Mouse (Mus musculus): ENCODE results near the gene Sesn2.
"Not testable (repeated sequence)": the region's sequence is repeated elsewhere in the genome, so short reads cannot be mapped to it uniquely, and the experiment has no call there.

Gene Sesn2

DNA sequence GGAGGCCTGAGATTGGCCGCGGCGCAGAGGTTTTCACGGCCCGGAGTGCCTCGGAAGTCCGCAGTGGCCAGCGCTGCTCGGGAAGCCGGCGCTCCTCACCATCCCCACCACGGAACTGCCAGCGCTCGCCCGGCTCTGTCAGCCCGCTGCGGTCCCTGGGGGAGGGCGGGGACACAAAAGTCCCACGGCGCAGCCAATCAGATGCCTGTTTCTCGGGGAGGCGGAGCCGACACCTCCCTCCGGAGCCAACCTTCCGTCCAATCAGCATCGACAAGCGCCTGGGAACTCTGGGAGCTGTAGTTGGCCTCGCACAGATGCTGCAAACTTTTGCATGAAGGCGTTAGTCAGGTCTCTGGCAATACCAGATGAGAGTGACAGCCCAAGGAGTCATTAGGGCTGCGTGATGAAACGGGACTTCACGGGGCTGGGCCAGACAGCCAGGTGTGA is at the start of gene Sesn2:
Gene Sesn2 (minus strand): TSS at position 150 of the 447 bp plus-strand sequence.
- DNase-seq (ENCODE audit: low read depth, low spot score) = peak; percentile 98

DNA sequence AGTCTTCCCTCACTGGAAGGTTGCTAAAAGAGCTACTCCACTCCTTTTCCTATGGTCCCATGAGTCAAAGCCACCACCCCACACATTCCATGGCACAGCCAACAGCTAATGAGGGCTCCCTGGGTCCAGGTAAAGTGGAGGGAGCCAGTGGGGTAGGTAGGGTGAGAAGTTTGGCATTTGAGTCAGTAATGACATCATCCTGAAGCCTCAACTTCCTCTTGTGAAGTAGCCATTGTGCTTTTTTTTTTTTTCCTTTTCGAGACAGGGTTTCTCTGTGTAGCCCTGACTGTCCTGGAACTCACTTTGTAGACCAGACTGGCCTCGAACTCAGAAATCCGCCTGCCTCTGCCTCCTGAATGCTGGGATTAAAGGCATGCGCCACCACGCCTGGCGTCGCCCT is 45.2 kb upstream of the Sesn2 start:
- DNase-seq (ENCODE audit: low read depth, low spot score) = not testable (repeated sequence)

DNA sequence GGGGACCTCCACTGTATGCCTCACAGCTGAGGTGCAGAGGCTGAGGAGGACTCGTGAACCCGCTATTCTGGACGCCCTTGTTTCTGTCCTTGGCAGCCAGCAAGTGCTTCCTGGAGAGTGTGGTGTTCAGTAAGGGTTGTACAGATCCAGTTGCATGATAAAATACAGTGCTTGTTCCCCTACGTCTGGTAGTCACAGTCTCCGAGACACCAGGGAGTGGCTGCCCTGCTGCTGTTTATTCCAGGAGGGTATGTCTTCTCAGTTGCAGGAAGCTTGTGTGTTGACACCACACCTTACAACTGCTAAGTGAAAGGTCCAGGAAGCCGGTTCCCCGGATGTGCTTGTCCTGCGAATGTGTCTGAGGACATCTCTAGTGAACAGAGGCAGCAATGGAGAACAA is 44.4 kb upstream of the Sesn2 start:
- DNase-seq (ENCODE audit: low read depth, low spot score) = no peak

DNA sequence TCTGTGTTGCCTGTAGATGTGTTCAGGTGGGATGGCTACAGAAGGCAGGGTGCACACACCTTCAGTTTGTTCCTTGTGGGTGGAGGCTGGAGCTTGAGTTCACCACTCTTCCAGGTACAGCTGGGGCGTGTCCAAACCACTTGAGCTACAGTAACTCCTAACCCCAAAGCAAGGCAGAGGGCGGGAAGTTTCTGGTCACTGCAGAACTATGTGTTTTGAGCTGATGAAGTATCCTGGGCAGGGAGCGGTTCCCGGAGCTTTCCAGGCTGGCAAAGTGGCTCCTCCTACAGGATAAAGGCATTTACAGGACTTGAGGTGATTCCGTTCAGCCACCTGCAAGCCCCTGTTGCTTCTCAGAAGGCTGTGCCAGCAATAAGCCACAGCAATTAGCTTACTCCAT is 43.9 kb upstream of the Sesn2 start:
- no peak for DNase-seq (ENCODE audit: low read depth, low spot score)

DNA sequence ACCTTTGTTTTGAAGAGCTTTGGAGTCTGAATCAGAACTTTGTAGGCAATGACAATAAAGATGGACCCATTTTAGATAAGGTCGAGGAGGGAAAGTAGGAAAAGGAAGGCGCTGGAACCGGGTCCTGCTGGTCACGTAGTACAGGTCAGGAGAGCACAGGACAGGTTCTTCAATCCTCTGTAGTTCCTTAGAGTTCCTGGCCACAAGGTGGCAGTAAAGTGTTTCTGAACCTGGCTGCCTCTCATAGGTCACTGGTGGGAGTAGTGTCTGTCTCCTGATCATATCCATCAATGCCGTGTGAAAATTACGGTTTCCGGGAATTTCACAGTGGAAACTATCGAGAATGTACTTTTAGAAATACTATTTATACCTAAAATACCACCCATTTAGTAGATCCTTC is 35.5 kb upstream of the Sesn2 start:
- peak; percentile 75 for DNase-seq (ENCODE audit: low read depth, low spot score)

DNA sequence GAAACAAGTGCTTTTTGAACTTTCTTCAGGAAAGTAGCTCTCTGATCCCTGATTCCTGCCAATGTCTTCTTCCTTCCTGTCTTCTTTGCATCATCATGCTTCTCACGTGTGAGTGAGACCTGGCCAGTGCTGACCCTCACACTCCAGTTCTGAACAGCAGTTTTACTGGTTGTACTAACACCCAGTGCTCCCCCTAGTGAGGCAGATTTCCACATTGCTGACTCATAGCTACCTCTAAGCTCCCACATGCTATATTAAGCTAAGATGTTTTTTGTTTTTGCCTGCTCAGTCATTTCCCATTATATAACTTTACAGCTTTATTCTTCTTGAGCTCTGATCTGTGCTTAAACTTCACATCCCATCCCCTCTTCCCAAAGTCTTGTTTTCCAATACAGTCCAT is 32.4 kb upstream of the Sesn2 start:
- DNase-seq (ENCODE audit: low read depth, low spot score) = no peak

DNA sequence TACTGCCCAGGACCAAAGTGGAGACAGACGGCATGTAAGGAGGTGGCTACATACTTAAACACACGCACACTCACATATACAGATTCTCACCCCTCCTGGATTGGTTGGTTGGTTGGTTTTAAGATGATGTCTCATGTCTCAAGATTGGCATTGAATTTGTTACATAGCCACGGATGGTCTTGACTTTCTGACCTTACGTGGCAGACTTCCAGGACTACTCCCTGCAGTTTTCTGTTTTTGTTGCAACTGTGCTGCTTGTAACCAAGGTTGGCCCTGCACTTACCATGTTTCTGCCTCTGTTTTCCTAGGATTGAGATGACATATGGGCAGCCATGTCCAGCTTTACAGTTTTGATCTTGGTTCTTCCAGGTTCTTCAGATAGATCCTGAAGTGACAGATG is 31.1 kb upstream of the Sesn2 start:
- DNase-seq (ENCODE audit: low read depth, low spot score) = no peak

DNA sequence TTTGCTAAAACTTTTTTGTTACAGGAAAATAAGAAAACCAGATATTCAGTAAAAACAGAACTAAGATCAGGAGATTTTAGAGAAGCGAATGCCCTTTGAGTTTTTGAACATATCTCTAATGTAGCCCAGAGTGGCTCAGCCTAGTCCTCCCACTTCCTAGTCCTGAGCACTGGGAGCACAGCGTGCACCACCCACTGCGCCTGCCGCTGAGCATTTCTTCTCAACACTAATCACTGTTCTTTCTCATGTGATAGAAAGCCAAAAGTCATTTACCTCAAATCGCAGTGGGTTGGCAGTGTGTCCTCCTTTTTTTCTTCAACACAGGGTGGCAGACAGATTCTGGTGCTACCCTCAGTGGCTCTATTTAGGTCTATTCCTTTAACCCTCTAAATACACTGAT is 29.2 kb upstream of the Sesn2 start:
- no peak for DNase-seq (ENCODE audit: low read depth, low spot score)

DNA sequence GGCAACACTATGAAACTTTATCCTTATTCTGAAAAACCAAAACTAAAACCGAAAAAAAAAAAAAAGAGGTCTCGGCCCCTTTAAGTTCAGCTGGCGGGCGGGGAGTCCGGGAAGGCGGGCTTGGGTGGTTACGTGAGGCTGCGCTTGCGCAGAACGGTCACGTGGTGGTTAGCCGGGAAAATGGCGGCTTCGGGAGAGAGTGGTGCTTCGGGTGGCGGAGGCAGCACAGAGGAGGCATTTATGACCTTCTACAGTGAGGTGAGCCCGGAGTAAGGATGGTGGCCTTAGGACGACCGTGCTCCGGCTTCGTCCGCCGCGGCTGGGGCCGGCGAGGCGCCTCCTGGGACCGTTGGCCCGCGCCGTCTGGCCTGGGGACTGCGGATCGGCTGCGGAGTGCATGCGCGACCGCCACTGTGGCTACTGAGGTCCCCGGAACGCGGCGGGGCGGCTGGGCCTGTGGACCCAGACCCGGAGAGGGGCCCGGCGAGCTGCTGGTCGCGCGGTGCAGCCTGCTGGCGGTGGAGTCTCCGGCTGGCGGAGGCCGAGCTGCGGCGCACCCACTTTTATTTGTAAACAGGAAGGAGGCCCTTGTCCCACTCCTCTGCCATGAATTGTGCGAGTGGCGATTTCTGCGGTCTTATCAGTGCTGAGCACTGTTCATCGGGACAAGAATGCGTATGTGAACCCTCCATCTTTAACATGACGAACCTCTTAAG is 25.3 kb upstream of the Sesn2 start, which contains the start of gene Dnajc8:
Gene Dnajc8 (plus strand): TSS at position 145 of the 716 bp plus-strand sequence.
- peak; percentile 95 for DNase-seq (ENCODE audit: low read depth, low spot score)

DNA sequence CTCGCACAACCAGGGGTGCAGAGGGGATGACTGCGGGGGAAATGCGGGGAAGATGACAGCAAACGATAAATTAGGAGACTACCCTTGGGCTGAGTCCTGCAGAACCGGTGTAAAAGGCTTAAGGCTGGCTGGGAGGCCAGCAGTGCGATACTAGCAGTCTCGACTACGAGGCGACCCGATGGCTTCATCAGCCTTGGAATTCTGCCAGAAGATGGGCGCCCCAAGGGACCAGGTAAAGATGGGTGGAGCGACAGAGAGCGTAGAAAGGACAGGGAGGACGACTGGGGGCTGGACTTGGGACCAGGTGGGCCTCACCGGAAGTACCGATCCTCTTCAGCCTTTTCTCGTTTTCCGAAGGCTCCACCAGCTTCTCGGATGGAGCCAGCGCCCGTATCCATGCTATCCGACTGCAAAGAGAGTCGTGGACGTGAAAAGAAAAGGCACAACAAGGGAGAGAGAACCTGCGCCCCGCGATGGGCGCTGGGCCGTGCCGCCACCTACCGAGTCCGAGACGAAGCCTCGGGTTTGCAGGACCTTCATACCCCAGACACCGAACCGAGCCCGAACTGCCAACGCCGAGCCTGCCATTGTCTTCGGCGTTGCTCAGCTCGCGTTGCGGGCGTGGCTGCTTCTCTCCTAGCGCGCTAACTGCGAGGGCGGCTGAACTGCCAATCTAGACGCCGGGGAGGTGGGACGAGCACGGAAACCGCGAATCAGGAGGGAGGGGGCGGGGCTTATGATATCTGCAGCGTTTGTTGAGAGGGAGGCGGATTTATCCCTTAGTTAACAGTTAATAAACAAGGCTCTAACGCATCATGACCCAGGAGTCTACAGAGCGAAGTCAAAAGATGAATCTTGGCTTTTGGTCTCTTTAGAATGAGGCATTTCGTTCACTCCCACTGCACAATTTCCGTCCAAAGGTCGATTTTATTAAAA is 22.9 kb upstream of the Sesn2 start, which contains the start of gene Atpif1:
Gene Atpif1 (minus strand): TSS at position 679 of the 936 bp plus-strand sequence.
- DNase-seq (ENCODE audit: low read depth, low spot score) = peak; percentile 94

DNA sequence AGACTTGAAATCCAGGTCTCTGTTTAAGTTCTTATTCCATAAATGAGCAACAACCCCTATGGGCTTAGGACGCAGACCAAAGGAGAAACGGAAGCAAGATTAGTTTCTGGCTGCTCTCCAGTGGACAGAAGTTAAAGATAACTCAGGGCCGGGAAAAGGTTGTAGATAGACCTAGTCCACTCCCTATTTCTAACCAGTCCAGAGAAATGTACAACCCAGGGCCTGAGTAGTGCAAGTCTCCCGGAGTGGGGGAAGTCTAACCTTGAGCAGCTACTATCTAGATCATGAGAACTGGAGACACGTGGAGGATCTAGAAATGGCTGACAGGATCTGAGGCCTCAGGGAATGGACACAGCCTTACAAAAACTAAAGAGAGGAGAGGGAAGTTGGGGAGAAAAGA is 22.2 kb upstream of the Sesn2 start:
- no peak for DNase-seq (ENCODE audit: low read depth, low spot score)

DNA sequence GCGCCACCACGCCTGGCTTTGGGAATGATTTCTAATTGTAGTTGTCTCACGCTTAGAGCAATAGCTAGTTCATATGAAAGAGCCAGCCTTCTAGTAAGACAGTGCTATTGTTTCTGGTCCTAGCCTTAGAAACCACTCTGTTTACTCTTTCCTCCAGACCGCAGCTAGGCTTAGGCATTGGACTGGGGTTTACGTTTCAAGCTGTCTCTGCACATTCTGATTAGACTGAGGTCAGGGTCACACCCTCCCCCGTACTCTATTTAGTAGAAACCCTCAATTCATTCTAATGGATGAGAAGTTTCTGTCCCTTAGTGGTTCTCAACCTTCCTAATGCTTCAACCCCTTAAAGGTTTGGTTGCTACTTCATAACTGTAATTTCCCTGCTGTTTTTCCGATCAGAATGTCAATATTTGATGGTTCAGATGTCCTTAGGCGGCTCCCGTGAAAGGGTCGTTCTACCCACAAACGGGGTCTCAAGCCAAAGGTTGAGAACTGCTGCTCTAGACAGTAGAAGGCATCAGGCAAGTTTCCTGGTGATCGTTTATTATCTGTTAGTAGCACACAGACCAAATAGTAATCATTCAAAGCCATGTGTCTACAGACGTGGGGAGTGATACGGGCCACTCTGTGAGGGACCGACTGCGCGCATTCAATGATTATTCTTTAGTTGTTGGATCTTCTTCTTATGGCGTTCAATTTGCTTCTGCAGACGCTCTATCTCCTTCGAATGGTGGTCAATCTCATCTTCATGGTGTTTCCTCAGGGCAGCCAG is 19.9 kb upstream of the Sesn2 start:
- DNase-seq (ENCODE audit: low read depth, low spot score) = no peak

DNA sequence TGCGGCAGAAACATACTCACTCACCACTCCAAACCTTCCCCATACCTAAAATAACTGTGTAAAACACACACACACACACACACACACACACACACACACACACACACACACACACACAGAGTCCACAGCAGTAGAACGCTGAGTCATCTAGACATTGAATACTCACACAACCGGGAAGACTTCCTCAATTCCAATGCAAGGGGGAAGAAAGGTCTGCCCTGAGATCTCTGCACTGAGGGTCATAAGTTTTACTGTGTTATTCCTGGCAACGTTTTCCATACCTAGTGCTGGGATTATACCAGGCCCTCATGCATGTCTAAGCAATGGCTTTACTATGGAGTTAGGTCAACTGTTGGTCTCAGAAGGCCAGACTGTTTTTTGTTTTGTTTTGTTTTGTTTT is 19.0 kb upstream of the Sesn2 start:
- no peak for DNase-seq (ENCODE audit: low read depth, low spot score)

DNA sequence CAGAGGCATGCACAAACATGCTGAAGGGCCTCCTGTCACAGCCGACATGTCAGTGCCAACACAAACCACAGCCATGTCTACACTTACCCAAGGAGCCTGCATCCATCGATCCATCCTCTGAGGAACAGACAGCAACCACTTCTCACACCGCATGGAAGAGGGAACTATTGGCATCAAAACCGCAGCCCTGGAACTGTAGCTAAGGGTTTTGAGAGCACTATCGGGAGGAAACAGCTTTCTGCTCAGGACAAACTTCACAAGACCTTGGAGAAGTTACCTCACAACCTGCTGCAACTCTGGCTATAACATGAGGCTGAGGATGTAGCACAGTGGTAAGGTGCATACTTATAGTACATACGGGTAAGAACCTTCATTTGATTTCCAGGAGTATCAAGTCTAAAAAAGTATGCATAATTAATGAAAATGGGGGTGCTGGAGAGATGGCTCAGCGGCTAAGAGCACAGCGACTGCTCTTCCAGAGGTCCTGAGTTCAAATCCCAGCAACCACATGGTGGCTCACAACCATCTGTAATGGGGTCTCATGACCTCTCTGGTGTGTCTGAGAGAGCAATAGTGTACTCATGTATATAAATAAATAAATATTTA is 17.7 kb upstream of the Sesn2 start:
- DNase-seq (ENCODE audit: low read depth, low spot score) = no peak

DNA sequence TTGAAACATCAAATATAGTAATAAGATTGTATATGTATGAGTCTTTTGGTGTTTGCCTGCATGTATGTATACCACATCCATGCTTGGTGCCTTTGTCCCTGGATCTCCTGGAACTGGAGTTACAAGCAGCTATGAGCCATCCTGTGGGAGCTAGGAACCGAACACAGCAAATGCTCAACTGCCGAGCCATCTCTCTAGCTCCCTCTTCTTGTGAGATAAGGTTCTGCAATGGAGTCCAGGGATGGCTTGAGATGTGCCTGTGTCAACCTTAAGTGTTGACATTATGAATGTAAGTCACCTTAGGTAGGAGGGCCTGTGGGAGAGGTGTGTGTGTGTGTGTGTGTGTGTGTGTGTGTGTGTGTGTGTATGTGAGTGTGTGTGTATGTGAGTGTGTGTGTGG is 16.4 kb upstream of the Sesn2 start:
- DNase-seq (ENCODE audit: low read depth, low spot score) = no peak

DNA sequence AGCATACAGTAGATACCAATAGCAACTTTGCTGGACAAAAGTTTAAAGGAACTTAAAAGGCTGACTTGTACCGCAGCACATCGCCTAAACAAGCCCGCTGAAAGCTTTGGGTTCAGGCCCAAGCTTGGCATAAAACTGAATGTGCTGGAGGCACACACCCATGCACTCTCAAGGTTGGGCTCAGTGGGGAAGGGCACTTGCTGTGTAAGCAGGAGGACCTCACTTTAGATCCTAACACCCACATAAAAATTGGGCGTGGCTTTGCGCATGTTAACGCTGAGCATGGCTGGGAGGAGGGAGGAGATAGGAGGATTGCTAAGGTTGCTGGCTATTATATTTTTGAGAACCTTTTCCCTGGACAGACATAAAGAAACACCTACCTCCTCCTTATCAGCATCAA is 14.5 kb upstream of the Sesn2 start:
- DNase-seq (ENCODE audit: low read depth, low spot score) = no peak

DNA sequence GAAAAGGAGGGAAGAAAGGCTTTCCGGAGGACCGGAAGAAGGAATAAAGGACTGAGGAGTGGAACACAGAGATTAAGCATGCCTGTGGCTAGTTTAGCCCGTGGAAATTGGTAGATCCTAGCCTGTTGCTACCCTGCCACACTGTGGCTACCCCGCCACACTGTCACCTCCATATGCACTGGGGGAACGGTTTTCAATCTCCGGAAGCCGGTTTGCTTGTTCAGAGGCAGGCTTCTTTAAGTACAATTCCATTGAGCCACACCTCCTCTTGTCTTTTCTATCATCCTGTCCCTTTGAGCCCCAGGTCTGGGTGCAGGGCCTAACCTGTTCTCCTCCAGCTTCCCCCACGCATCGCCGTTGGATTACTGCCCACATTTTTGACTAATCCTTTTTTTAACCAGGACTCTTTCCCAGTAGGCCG is 14.0 kb upstream of the Sesn2 start:
- no peak for DNase-seq (ENCODE audit: low read depth, low spot score)

DNA sequence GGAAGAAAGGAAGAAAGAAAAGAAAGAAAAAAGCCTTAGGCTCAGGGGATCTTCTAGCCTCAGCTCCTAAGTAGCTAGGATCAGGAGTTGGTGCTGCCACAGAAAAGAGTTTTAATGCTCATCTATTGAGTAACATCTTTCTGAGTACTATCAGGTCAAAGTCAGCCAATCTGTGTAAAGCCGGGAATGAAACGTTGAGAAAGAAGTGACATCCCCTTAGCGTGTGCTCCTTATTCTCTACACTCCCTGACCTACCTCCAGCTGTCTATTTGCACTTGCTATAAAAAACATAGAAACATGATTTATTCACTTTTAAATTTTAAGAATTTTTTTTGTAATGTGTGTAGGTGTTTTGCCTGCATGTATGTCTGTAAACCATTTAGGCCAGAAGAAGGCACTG is 8.9 kb upstream of the Sesn2 start:
- DNase-seq (ENCODE audit: low read depth, low spot score) = no peak

DNA sequence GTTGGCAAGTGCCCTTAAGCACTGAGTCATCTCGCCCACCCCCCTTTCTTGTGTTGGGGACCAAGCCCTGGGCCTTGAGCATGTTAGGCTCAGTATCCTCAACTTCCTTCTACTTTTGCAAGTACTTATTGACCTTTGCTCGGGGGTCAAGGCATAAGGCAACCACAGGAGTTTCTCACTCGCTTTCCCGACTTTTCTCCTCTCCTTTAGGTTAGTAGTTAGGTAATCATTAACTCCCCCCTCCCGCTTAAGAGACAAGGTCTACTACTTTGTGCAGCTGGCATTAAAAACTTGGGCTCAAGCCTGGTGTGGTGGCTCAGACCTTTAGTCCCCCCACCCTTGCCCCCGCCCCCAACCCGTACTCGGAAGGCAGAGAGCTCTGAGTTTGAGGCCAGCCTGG is 7.8 kb upstream of the Sesn2 start:
- DNase-seq (ENCODE audit: low read depth, low spot score) = no peak

DNA sequence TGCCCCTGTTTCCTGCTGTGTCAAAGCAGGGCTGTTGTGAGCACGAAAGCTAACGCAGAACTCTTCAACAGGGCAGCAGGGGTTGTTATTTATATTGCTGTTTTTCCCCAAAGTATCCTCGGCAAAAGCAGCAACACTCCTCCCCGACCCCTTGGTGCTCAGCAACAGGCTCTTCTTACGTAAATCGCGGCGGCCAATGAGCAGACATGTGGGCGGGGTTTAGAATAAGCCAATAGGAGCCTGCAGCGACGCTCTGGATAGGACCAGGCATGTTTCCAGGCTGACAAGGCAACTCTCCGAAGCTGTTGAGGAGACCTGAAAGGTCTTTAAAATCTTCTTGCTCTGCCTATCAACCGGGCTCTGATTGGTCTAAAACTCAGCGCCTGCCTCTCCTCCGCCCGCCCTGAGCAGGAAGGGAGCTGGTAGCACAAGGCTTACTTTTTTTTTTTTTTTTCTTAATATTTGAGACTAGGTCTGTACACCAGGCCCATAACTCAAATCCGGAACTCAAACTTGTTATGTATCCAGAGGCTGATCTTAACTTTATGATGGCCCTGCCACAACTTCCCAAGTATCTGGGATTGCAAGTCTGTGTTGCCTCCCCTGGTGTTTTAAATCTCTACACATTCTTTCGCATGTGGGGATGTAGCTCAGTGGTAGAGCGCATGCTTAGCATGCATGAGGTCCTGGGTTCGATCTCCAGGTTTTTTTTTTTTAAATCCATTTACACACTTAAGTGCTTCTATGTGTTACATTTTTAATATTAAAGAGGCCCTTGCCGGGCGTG is 5.3 kb upstream of the Sesn2 start:
- peak; percentile 97 for DNase-seq (ENCODE audit: low read depth, low spot score)
